Mouse (Mus musculus): ENCODE measurements at regions not wholly inside any gene's neighbourhood (a gene's known extent, or its start where the extent isn't known, plus 50 kb on each side); places are given as distances from the start of the nearest gene placed in this dataset.
A peak's percentile ranks its signal among the peaks of the same experiment; 100 is the strongest.

- DNase-seq (ENCODE audit: low spot score in 2 of 2), result no peak
These were observed 639.4 kb upstream of the Adam5 start for GRCm38 (mm10) chr8:25463532-25463931.

- no peak for DNase-seq (ENCODE audit: low spot score in 2 of 2)
These were observed 638.3 kb upstream of the Adam5 start for GRCm38 (mm10) chr8:25462492-25462891.

- DNase-seq (ENCODE audit: low spot score in 2 of 2), result no peak
These were observed 631.5 kb upstream of the Adam5 start for GRCm38 (mm10) chr8:25455644-25456043.

- no peak for DNase-seq (ENCODE audit: low spot score in 2 of 2)
These were observed 630.8 kb upstream of the Adam5 start for GRCm38 (mm10) chr8:25454972-25455371.

- DNase-seq (ENCODE audit: low spot score in 2 of 2), result no peak
These were observed 629.7 kb upstream of the Adam5 start for GRCm38 (mm10) chr8:25453826-25454225.

GRCm38 (mm10) chr8:25450544-25450943, 626.4 kb upstream of the Adam5 start:
- no peak for DNase-seq (ENCODE audit: low spot score in 2 of 2)

GRCm38 (mm10) chr8:25449590-25449989, 625.4 kb upstream of the Adam5 start:
- no peak for DNase-seq (ENCODE audit: low spot score in 2 of 2)

GRCm38 (mm10) chr8:25447900-25448299, 623.7 kb upstream of the Adam5 start:
- DNase-seq (ENCODE audit: low spot score in 2 of 2), result peak; percentile 53 to 65

- DNase-seq (ENCODE audit: low spot score in 2 of 2), result no peak
These were observed 621.8 kb upstream of the Adam5 start for GRCm38 (mm10) chr8:25445968-25446367.

- DNase-seq (ENCODE audit: low spot score in 2 of 2), result no peak
These were observed 620.9 kb upstream of the Adam5 start for GRCm38 (mm10) chr8:25445054-25445453.

GRCm38 (mm10) chr8:25443552-25443951, 619.4 kb upstream of the Adam5 start:
- DNase-seq (ENCODE audit: low spot score in 2 of 2), result no peak

- DNase-seq (ENCODE audit: low spot score in 2 of 2), result no peak
These were observed 616.9 kb upstream of the Adam5 start for GRCm38 (mm10) chr8:25441057-25441441.

GRCm38 (mm10) chr8:25440391-25441056, 616.4 kb upstream of the Adam5 start:
- peak in 1 of 2 experiments; percentile 7 for DNase-seq (ENCODE audit: low spot score in 2 of 2)

GRCm38 (mm10) chr8:25439971-25440370, 615.8 kb upstream of the Adam5 start:
- peak in 1 of 2 experiments; percentile 11 for DNase-seq (ENCODE audit: low spot score in 2 of 2)

- no peak for DNase-seq (ENCODE audit: low spot score in 2 of 2)
These were observed 614.0 kb upstream of the Adam5 start for GRCm38 (mm10) chr8:25438021-25438620.

GRCm38 (mm10) chr8:25437178-25437577, 613.0 kb upstream of the Adam5 start:
- no peak for DNase-seq (ENCODE audit: low spot score in 2 of 2)

GRCm38 (mm10) chr8:25430552-25430951, 606.4 kb upstream of the Adam5 start:
- DNase-seq (ENCODE audit: low spot score in 2 of 2), result no peak

- no peak for DNase-seq (ENCODE audit: low spot score in 2 of 2)
These were observed 605.8 kb upstream of the Adam5 start for GRCm38 (mm10) chr8:25429846-25430482.

GRCm38 (mm10) chr8:25428761-25429160, 604.6 kb upstream of the Adam5 start:
- no peak for DNase-seq (ENCODE audit: low spot score in 2 of 2)

GRCm38 (mm10) chr8:25426207-25426606, 602.0 kb upstream of the Adam5 start:
- DNase-seq (ENCODE audit: low spot score in 2 of 2), result no peak

GRCm38 (mm10) chr8:25421478-25421877, 597.3 kb upstream of the Adam5 start:
- no peak for DNase-seq (ENCODE audit: low spot score in 2 of 2)

GRCm38 (mm10) chr8:25410536-25410935, 586.4 kb upstream of the Adam5 start:
- DNase-seq (ENCODE audit: low spot score in 2 of 2), result no peak

- no peak for DNase-seq (ENCODE audit: low spot score in 2 of 2)
These were observed 583.7 kb upstream of the Adam5 start for GRCm38 (mm10) chr8:25407862-25408261.
